Mouse (Mus musculus): ENCODE measurements around the gene Trap1.
"Not testable (repeated sequence)": the region's sequence is repeated elsewhere in the genome, so short reads cannot be mapped to it uniquely, and the experiment has no call there.

Trap1 gene

GRCm38 (mm10) chr16:4077384-4078061, at the start of gene Trap1:
Gene Trap1 (minus strand): TSS chr16:4077827.
- ATAC-seq (ENCODE audit: low TSS enrichment) = peak; percentile 93

- no peak for ATAC-seq (ENCODE audit: low TSS enrichment)
Measured at GRCm38 (mm10) chr16:4117072-4117471, 39.4 kb upstream of the Trap1 start.

GRCm38 (mm10) chr16:4100374-4100773, 22.7 kb upstream of the Trap1 start:
- ATAC-seq (ENCODE audit: low TSS enrichment) = no peak

GRCm38 (mm10) chr16:4097521-4097920, 19.9 kb upstream of the Trap1 start:
- ATAC-seq (ENCODE audit: low TSS enrichment) = no peak

GRCm38 (mm10) chr16:4096898-4097297, 19.3 kb upstream of the Trap1 start:
- no peak for ATAC-seq (ENCODE audit: low TSS enrichment)

GRCm38 (mm10) chr16:4096141-4096540, 18.5 kb upstream of the Trap1 start:
- ATAC-seq (ENCODE audit: low TSS enrichment) = peak; percentile 52

GRCm38 (mm10) chr16:4087214-4087913, 9.7 kb upstream of the Trap1 start:
- no peak for ATAC-seq (ENCODE audit: low TSS enrichment)

GRCm38 (mm10) chr16:4085851-4086387, 8.3 kb upstream of the Trap1 start:
- ATAC-seq (ENCODE audit: low TSS enrichment) = no peak

GRCm38 (mm10) chr16:4085051-4085450, 7.4 kb upstream of the Trap1 start:
- no peak for ATAC-seq (ENCODE audit: low TSS enrichment)

- ATAC-seq (ENCODE audit: low TSS enrichment) = not testable (repeated sequence)
Measured at GRCm38 (mm10) chr16:4080419-4080818, 2.8 kb upstream of the Trap1 start.

GRCm38 (mm10) chr16:4079656-4080055, 2.0 kb upstream of the Trap1 start:
- no peak for ATAC-seq (ENCODE audit: low TSS enrichment)

GRCm38 (mm10) chr16:4078302-4078701, 675 bp upstream of the Trap1 start:
- not testable (repeated sequence) for ATAC-seq (ENCODE audit: low TSS enrichment)

GRCm38 (mm10) chr16:4074836-4075235, 2.8 kb downstream of the Trap1 start:
- ATAC-seq (ENCODE audit: low TSS enrichment) = no peak

GRCm38 (mm10) chr16:4074297-4074696, 3.3 kb downstream of the Trap1 start:
- ATAC-seq (ENCODE audit: low TSS enrichment) = no peak

GRCm38 (mm10) chr16:4068588-4068987, 9.0 kb downstream of the Trap1 start:
- peak; percentile 38; the same call in 1 of the 2 replicates for ATAC-seq (ENCODE audit: low TSS enrichment)

- ATAC-seq (ENCODE audit: low TSS enrichment) = no peak
Measured at GRCm38 (mm10) chr16:4064945-4065344, 12.7 kb downstream of the Trap1 start.

GRCm38 (mm10) chr16:4053811-4054210, 23.8 kb downstream of the Trap1 start:
- ATAC-seq (ENCODE audit: low TSS enrichment) = no peak

GRCm38 (mm10) chr16:4052601-4053000, 25.0 kb downstream of the Trap1 start:
- no peak for ATAC-seq (ENCODE audit: low TSS enrichment)

GRCm38 (mm10) chr16:4045524-4045923, 32.1 kb downstream of the Trap1 start:
- no peak for ATAC-seq (ENCODE audit: low TSS enrichment)

- ATAC-seq (ENCODE audit: low TSS enrichment) = no peak
Measured at GRCm38 (mm10) chr16:4044093-4044492, 33.5 kb downstream of the Trap1 start.

GRCm38 (mm10) chr16:4041646-4042045, 36.0 kb downstream of the Trap1 start:
- ATAC-seq (ENCODE audit: low TSS enrichment) = no peak

- ATAC-seq (ENCODE audit: low TSS enrichment) = no peak
Measured at GRCm38 (mm10) chr16:4040206-4040605, 37.4 kb downstream of the Trap1 start.

GRCm38 (mm10) chr16:4037690-4038089, 39.9 kb downstream of the Trap1 start:
- no peak for ATAC-seq (ENCODE audit: low TSS enrichment)

Measured in frontal cortex, adult (tissue).